Mouse (Mus musculus) left cerebral cortex, postnatal 10 days (tissue): ENCODE measurements around the gene E2f4. TPM values are rescaled to one million over a fixed set of nuclear protein-coding genes. Genes with fewer than 3 reads are reported as not detected.
"Not testable (repeated sequence)": the region's sequence is repeated elsewhere in the genome, so short reads cannot be mapped to it uniquely, and the experiment has no call there.

Experiments
- DNase-seq, 2 experiments: peaks; one replicate each; pipeline ENCODE4 v3.0.0; 2021 to 2022; ENCODE audit warnings: low spot score in 2 of 2, mixed read lengths in 1 of 2; ENCODE audit errors: extremely low spot score in 1 of 2
- intact Hi-C: fragments of 180-260 bp; cut with DNase I; formaldehyde crosslinking; loops from one replicate; pipeline ENCODE4 v1.15.1; 2025
- total RNA-seq, 2 experiments: library from RNA; stranded (reverse); gene quantifications; 2 replicates each; pipeline ENCODE4 v1.2.3; 2021

E2f4 gene
- total RNA-seq, 2 experiments from 2014 or later: 29.6 to 30.2 TPM

- DNase-seq: peak in 1 of 2 experiments; percentile 73
- intact Hi-C loops: loop anchor here (10.0 kb wide), 1 partner anchor 635 kb away; no protein-coding TSS in a partner anchor
These were observed 7.5 kb upstream of the E2f4 start, which contains the start of gene 4931428F04Rik for GRCm38 (mm10) chr8:105289805-105290460. TSS of gene 4931428F04Rik (minus strand) at chr8:105289864.

- DNase-seq: peak; percentile 62 to 92
- intact Hi-C loops: loop anchor here (10.0 kb wide), 1 partner anchor 636 kb away; no protein-coding TSS in a partner anchor
These were observed 6.7 kb upstream of the E2f4 start for GRCm38 (mm10) chr8:105290554-105291314.

- DNase-seq: not testable (repeated sequence)
- intact Hi-C loops: loop anchor here (10.0 kb wide), 1 partner anchor 637 kb away; no protein-coding TSS in a partner anchor
These were observed 6.1 kb upstream of the E2f4 start for GRCm38 (mm10) chr8:105291364-105291763.

- DNase-seq: not testable (repeated sequence)
- intact Hi-C loops: loop anchor here (10.0 kb wide), 1 partner anchor 637 kb away; no protein-coding TSS in a partner anchor
These were observed 5.7 kb upstream of the E2f4 start for GRCm38 (mm10) chr8:105291802-105292201.

- DNase-seq: no peak
- intact Hi-C loops: loop anchor here (10.0 kb wide), 1 partner anchor 638 kb away; no protein-coding TSS in a partner anchor
These were observed 5.0 kb upstream of the E2f4 start for GRCm38 (mm10) chr8:105292471-105292870.

- DNase-seq: no peak
- intact Hi-C loops: loop anchor here (10.0 kb wide), 1 partner anchor 639 kb away; no protein-coding TSS in a partner anchor
These were observed 4.1 kb upstream of the E2f4 start for GRCm38 (mm10) chr8:105293405-105293804.

- no peak for DNase-seq
- intact Hi-C loops: loop anchor here (10.0 kb wide), 1 partner anchor 640 kb away; no protein-coding TSS in a partner anchor
These were observed 2.7 kb upstream of the E2f4 start for GRCm38 (mm10) chr8:105294776-105295175.

GRCm38 (mm10) chr8:105295256-105295655, 2.2 kb upstream of the E2f4 start:
- intact Hi-C loops: loop anchor here (10.0 kb wide), 1 partner anchor 640 kb away; no protein-coding TSS in a partner anchor
- no peak for DNase-seq

GRCm38 (mm10) chr8:105295895-105296573, 1.4 kb upstream of the E2f4 start, which contains the start of gene Exoc3l:
TSS of gene Exoc3l (minus strand) at chr8:105296101.
- intact Hi-C loops: loop anchor here (10.0 kb wide), 1 partner anchor 641 kb away; no protein-coding TSS in a partner anchor
- no peak for DNase-seq

- intact Hi-C loops: loop anchor here (10.0 kb wide), 1 partner anchor 644 kb away; no protein-coding TSS in a partner anchor
- DNase-seq: no peak
These were observed 1.1 kb downstream of the E2f4 start for GRCm38 (mm10) chr8:105298351-105299252.

- intact Hi-C loops: loop anchor here (10.0 kb wide), 1 partner anchor 645 kb away; no protein-coding TSS in a partner anchor
- DNase-seq: no peak
These were observed 2.5 kb downstream of the E2f4 start for GRCm38 (mm10) chr8:105299962-105300361.

GRCm38 (mm10) chr8:105303396-105303795, 5.9 kb downstream of the E2f4 start:
- DNase-seq: no peak
- intact Hi-C loops: no loop called here

GRCm38 (mm10) chr8:105303874-105304273, 6.4 kb downstream of the E2f4 start:
- intact Hi-C loops: no loop called here
- no peak for DNase-seq

- intact Hi-C loops: no loop called here
- peak in 1 of 2 experiments; percentile 37 for DNase-seq
These were observed 7.1 kb downstream of the E2f4 start for GRCm38 (mm10) chr8:105304325-105305210.

GRCm38 (mm10) chr8:105305211-105306145, 8.0 kb downstream of the E2f4 start, which contains the start of gene Elmo3:
TSS of gene Elmo3 (plus strand) at chr8:105305601.
- DNase-seq: peak in 1 of 2 experiments; percentile 81
- intact Hi-C loops: no loop called here
